Mouse (Mus musculus): ENCODE results near the gene Kif6. TPM values are rescaled to one million over a fixed set of nuclear protein-coding genes. Genes with fewer than 3 reads are reported as not detected.

Kif6 gene
- polyA plus RNA-seq, 1 experiment from 2014 or later = 1.6 TPM

DNA sequence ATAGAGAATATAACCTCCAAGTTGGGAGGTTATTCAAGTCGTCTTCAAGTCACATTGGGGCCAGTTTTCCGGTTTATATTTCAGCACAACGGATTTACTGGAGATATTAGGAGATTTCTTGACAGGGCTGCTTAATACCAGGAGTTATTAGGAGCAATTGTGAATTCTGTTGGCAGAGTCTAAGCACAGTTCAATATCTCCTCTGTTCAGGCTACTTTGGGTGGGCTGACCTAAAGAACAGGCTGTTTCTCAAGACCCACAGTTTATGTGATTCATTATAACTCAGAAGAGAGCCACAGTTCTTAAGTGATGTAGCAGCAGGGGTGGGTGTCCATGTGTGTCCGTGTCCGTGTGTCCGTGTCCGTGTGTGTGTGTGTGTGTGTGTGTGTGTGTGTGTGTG, 34.5 kb downstream of the Kif6 start:
- H3K36me3 ChIP-seq (ENCODE audit: control insufficient read depth, insufficient read depth, low read length) = no peaks in the 10 kb centered on the region
- no peak overlapping the region for H3K4me2 ChIP-seq
- DNase-seq (ENCODE audit: low spot score, missing footprints) (no peak), ATAC-seq (ENCODE audit: low FRiP score) (no peak)
- no peaks in the 10 kb centered on the region for H3K9me3 ChIP-seq (ENCODE audit: control insufficient read depth, low read length)
- no peak overlapping the region for H3K9ac ChIP-seq (ENCODE audit: low read length)
- H3K27me3 ChIP-seq (ENCODE audit: control insufficient read depth, insufficient read depth, low read length) = no peaks in the 10 kb centered on the region
- H3K27ac ChIP-seq (ENCODE audit: low read depth, low read length) = no peak overlapping the region
- 0 out of 2 replicates have a peak, but pooled peaks cover 3% of the 10 kb centered on the region for H3K4me1 ChIP-seq (ENCODE audit: control insufficient read depth, insufficient read depth, low read length)
- H3K4me3 ChIP-seq (ENCODE audit: low read depth, low read length) = no peak overlapping the region
- WGBS = 88% methylated on average over 7 of the region's 7 CpGs

DNA sequence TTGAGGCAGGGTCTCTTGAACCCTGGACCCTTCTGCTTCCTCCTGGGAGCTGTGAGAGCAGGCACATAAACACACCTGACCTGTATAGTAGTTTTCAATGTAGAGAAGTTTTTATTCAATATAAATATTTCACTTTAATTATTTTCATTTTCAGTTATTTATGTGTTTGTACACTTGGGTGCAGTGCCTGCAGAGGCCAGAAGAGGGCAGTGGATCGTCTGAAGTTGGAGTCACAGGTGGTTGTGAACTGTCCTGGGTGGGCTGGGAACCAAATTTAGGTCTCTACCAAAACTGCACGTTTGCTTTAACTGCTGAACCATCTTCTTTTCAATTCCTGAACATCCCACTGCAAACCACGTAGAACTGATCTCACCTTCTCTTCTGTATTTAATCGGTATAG, 35.4 kb downstream of the Kif6 start:
- WGBS = 86% methylated on average over 4 of the region's 4 CpGs
- Histone ChIP-seq H3K36me3 (ENCODE audit: control insufficient read depth, insufficient read depth, low read length) (no peaks in the 10 kb centered on the region), H3K27me3 (ENCODE audit: control insufficient read depth, insufficient read depth, low read length) (no peaks in the 10 kb centered on the region), H3K4me1 (ENCODE audit: control insufficient read depth, insufficient read depth, low read length) (0 out of 2 replicates have a peak, but pooled peaks cover 3% of the 10 kb centered on the region), H3K4me3 (ENCODE audit: low read depth, low read length) (no peak overlapping the region), H3K4me2 (no peak overlapping the region), H3K9me3 (ENCODE audit: control insufficient read depth, low read length) (no peaks in the 10 kb centered on the region), H3K27ac (ENCODE audit: low read depth, low read length) (no peak overlapping the region), H3K9ac (ENCODE audit: low read length) (no peak overlapping the region)
- ATAC-seq (ENCODE audit: low FRiP score) (no peak), DNase-seq (ENCODE audit: low spot score, missing footprints) (no peak)

DNA sequence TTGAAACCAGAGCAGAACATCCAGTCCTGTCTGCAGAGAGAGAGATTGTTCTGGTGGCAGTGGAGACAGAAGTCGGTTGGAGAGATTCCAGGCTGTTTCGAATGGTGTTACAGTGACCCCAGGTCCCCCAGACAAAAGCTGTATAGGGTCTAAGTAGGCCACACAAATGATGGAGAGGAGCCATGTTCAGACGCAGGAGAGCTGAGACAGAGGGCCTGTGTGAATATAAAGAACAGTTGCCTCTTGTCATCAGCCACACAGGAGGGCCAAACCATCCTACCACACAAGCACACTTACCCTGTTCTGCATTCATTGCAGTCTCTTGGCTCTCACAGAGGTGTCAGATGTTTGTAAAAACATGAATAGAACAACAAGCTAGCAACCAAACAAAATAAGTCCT, 37.4 kb downstream of the Kif6 start:
- no peaks in the 10 kb centered on the region for H3K36me3 ChIP-seq (ENCODE audit: control insufficient read depth, insufficient read depth, low read length)
- no peak overlapping the region for H3K4me2 ChIP-seq
- H3K9ac ChIP-seq (ENCODE audit: low read length) = no peak overlapping the region
- no peak overlapping the region for H3K4me3 ChIP-seq (ENCODE audit: low read depth, low read length)
- H3K27me3 ChIP-seq (ENCODE audit: control insufficient read depth, insufficient read depth, low read length) = no peaks in the 10 kb centered on the region
- no peaks in the 10 kb centered on the region for H3K9me3 ChIP-seq (ENCODE audit: control insufficient read depth, low read length)
- WGBS = 55% methylated on average over 3 of the region's 3 CpGs
- no peak overlapping the region for H3K27ac ChIP-seq (ENCODE audit: low read depth, low read length)
- DNase-seq (ENCODE audit: low spot score, missing footprints) (no peak), ATAC-seq (ENCODE audit: low FRiP score) (no peak)
- 0 out of 2 replicates have a peak, but pooled peaks cover 3% of the 10 kb centered on the region for H3K4me1 ChIP-seq (ENCODE audit: control insufficient read depth, insufficient read depth, low read length)

DNA sequence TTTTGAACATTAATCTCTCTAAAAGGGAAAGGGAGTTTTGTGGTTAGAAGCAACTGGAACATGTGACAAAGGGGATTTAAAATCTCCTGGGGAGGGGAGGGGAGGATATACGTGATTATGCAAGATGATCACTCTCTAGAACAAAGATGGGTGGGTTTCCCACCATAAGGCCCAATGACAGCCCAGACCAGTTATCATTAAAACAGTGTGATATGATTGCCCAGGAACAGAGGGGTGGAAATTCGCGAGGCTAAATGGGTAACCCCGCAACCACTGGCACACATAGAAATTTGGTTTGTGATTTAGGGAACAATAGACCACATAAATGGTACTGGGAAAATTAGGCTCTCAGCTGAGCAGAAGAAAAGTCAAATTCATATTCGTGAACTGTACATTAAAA, 37.9 kb downstream of the Kif6 start:
- Histone ChIP-seq H3K9me3 (ENCODE audit: control insufficient read depth, low read length) (no peaks in the 10 kb centered on the region), H3K27me3 (ENCODE audit: control insufficient read depth, insufficient read depth, low read length) (no peaks in the 10 kb centered on the region), H3K4me2 (no peak overlapping the region), H3K4me3 (ENCODE audit: low read depth, low read length) (no peak overlapping the region), H3K27ac (ENCODE audit: low read depth, low read length) (no peak overlapping the region), H3K4me1 (ENCODE audit: control insufficient read depth, insufficient read depth, low read length) (0 out of 2 replicates have a peak, but pooled peaks cover 3% of the 10 kb centered on the region), H3K9ac (ENCODE audit: low read length) (no peak overlapping the region), H3K36me3 (ENCODE audit: control insufficient read depth, insufficient read depth, low read length) (no peaks in the 10 kb centered on the region)
- ATAC-seq (ENCODE audit: low FRiP score) = no peak
- no peak for DNase-seq (ENCODE audit: low spot score, missing footprints)
- 66% methylated on average over 5 of the region's 5 CpGs for WGBS

DNA sequence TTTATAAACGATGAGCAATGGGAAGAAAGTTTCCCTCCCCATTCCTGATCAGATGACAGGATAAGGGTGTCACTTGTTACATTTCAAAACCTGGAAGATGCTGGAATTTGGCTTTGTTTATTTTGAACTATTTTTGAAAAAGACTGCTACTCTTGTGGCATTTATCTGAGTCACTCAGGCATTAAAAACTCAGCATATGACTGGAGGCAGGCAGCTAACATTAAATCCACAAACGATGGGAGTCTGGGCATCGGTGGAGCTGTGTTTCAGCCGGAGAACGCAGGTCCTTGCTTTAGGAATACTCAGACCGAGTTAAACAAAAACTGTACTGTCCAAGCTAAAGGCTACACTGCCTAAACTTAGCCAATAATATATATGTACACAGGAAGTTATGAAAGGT, 46.7 kb downstream of the Kif6 start:
- 82% methylated on average over 6 of the region's 6 CpGs for WGBS

DNA sequence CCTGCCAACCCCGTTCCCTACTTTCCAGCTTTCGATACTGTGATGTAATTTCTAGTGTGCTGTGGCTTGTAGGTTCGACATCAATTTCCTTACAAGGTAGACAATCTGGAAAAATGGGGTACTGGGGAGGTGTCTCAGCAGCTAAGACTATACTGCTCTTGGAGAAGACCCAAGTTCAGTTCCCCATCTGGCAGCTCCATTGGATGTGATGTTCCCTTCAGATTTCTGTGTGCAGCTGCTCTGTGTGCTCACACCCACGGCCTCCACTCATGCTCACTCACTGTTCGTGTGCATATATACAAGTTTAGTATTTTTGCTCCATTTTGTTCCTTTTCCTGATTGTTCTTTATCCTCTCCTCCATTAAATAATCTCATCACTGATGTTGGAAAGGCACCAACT, 51.8 kb downstream of the Kif6 start:
- no peak for ATAC-seq (ENCODE audit: low FRiP score)
- no peak overlapping the region for H3K4me3 ChIP-seq (ENCODE audit: low read depth, low read length)
- H3K27me3 ChIP-seq (ENCODE audit: control insufficient read depth, insufficient read depth, low read length) = no peaks in the 10 kb centered on the region
- 95% methylated on average over 5 of the region's 5 CpGs for whole genome bisulfite sequencing
- H3K9ac ChIP-seq (ENCODE audit: low read length) = no peak overlapping the region
- DNase-seq (ENCODE audit: low spot score, missing footprints) = no peak
- no peaks in the 10 kb centered on the region for H3K36me3 ChIP-seq (ENCODE audit: control insufficient read depth, insufficient read depth, low read length)
- H3K4me1 ChIP-seq (ENCODE audit: control insufficient read depth, insufficient read depth, low read length) = no peaks in the 10 kb centered on the region
- no peaks in the 10 kb centered on the region for H3K9me3 ChIP-seq (ENCODE audit: control insufficient read depth, low read length)
- H3K4me2 ChIP-seq = no peak overlapping the region
- no peak overlapping the region for H3K27ac ChIP-seq (ENCODE audit: low read depth, low read length)

More for the DNA sequence above, 46.7 kb downstream of the Kif6 start:
- ATAC-seq (ENCODE audit: low FRiP score) (no peak), DNase-seq (ENCODE audit: low spot score, missing footprints) (no peak)
- H3K9ac ChIP-seq (ENCODE audit: low read length) = no peak overlapping the region
- no peaks in the 10 kb centered on the region for H3K4me1 ChIP-seq (ENCODE audit: control insufficient read depth, insufficient read depth, low read length)
- no peak overlapping the region for H3K4me3 ChIP-seq (ENCODE audit: low read depth, low read length)
- no peaks in the 10 kb centered on the region for H3K9me3 ChIP-seq (ENCODE audit: control insufficient read depth, low read length)
- no peaks in the 10 kb centered on the region for H3K27me3 ChIP-seq (ENCODE audit: control insufficient read depth, insufficient read depth, low read length)
- H3K4me2 ChIP-seq = no peak overlapping the region
- no peaks in the 10 kb centered on the region for H3K36me3 ChIP-seq (ENCODE audit: control insufficient read depth, insufficient read depth, low read length)
- H3K27ac ChIP-seq (ENCODE audit: low read depth, low read length) = no peak overlapping the region

DNA sequence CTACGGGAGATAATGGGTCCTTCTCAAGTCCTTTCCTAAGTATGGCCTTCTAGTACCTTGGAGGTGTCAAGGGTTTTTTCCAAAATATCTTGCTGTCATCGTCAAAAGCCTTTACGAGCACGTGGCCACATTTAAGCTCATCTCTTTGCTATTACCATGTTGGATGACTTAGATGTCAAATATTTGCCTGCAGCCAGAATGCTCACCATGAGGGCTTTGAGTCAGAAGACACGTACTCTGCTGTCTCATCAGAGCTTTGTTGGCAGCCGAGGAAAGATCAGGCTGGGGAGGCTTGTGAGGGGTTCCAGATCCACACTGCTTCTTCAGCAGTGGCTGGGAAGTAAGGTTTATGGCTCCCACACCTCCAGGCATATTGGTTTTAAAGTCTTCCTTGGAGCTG, 53.4 kb downstream of the Kif6 start:
- H3K4me3 ChIP-seq (ENCODE audit: low read depth, low read length) = no peak overlapping the region
- no peak for DNase-seq (ENCODE audit: low spot score, missing footprints)
- WGBS = 87% methylated on average over 6 of the region's 6 CpGs
- H3K9ac ChIP-seq (ENCODE audit: low read length) = no peak overlapping the region
- no peak overlapping the region for H3K4me2 ChIP-seq
- no peak overlapping the region for H3K27ac ChIP-seq (ENCODE audit: low read depth, low read length)
- no peaks in the 10 kb centered on the region for H3K27me3 ChIP-seq (ENCODE audit: control insufficient read depth, insufficient read depth, low read length)
- no peaks in the 10 kb centered on the region for H3K9me3 ChIP-seq (ENCODE audit: control insufficient read depth, low read length)
- no peaks in the 10 kb centered on the region for H3K36me3 ChIP-seq (ENCODE audit: control insufficient read depth, insufficient read depth, low read length)
- ATAC-seq (ENCODE audit: low FRiP score) = no peak
- H3K4me1 ChIP-seq (ENCODE audit: control insufficient read depth, insufficient read depth, low read length) = no peaks in the 10 kb centered on the region

DNA sequence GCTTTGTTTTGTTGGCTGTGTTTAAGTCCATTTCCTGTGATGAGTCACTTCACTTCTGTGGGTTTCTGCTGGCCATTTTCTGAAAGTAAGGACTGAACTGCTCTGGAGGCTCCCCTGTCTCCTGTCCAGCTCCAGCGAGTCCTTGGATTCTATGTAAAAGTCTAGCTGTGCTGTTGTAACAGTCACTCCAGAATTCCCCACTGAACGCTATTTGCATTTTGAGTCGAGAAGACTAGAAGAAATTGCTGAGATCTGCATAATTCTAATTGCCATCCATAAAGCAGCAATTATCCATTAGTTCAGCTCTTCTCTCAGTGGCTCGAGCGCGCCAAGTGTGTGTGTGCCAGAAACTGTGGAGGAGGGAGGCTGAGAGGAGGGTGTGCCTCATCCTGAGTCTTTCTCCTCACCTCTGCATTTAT, 57.0 kb downstream of the Kif6 start:
- no peak overlapping the region for H3K27ac ChIP-seq (ENCODE audit: low read depth, low read length)
- H3K4me2 ChIP-seq = no peak overlapping the region
- no peak overlapping the region for H3K4me3 ChIP-seq (ENCODE audit: low read depth, low read length)
- 0 out of 2 replicates have a peak, but pooled peaks cover 2% of the 10 kb centered on the region for H3K9me3 ChIP-seq (ENCODE audit: control insufficient read depth, low read length)
- DNase-seq (ENCODE audit: low spot score, missing footprints) (no peak), ATAC-seq (ENCODE audit: low FRiP score) (no peak)
- 89% methylated on average over 6 of the region's 6 CpGs for WGBS
- no peak overlapping the region for H3K9ac ChIP-seq (ENCODE audit: low read length)
- no peaks in the 10 kb centered on the region for H3K36me3 ChIP-seq (ENCODE audit: control insufficient read depth, insufficient read depth, low read length)
- no peaks in the 10 kb centered on the region for H3K27me3 ChIP-seq (ENCODE audit: control insufficient read depth, insufficient read depth, low read length)
- no peaks in the 10 kb centered on the region for H3K4me1 ChIP-seq (ENCODE audit: control insufficient read depth, insufficient read depth, low read length)

DNA sequence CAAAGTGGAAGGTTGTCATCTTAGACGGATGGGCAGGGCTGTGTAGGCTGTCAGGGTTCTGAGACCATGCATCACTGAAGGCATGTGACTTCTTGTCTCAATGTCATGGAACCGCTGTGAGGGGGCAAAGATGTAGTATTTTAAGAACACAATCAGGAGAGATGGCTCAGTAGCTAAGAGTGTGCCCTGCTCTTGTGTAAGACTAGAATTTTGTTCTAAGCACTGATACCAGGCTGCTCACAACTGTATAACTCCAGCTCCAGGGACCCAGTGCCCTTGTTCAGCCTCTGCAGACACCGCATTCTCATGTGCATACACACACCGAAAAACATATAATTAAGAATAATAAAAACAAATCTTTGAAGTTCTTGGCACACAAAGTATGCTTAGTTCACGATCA, 57.5 kb downstream of the Kif6 start:
- Histone ChIP-seq H3K27me3 (ENCODE audit: control insufficient read depth, insufficient read depth, low read length) (no peaks in the 10 kb centered on the region), H3K36me3 (ENCODE audit: control insufficient read depth, insufficient read depth, low read length) (no peaks in the 10 kb centered on the region), H3K27ac (ENCODE audit: low read depth, low read length) (no peak overlapping the region), H3K9ac (ENCODE audit: low read length) (no peak overlapping the region), H3K9me3 (ENCODE audit: control insufficient read depth, low read length) (0 out of 2 replicates have a peak, but pooled peaks cover 2% of the 10 kb centered on the region), H3K4me3 (ENCODE audit: low read depth, low read length) (no peak overlapping the region), H3K4me1 (ENCODE audit: control insufficient read depth, insufficient read depth, low read length) (no peaks in the 10 kb centered on the region), H3K4me2 (no peak overlapping the region)
- 89% methylated on average over 5 of the region's 5 CpGs for WGBS
- DNase-seq (ENCODE audit: low spot score, missing footprints) (no peak), ATAC-seq (ENCODE audit: low FRiP score) (no peak)

DNA sequence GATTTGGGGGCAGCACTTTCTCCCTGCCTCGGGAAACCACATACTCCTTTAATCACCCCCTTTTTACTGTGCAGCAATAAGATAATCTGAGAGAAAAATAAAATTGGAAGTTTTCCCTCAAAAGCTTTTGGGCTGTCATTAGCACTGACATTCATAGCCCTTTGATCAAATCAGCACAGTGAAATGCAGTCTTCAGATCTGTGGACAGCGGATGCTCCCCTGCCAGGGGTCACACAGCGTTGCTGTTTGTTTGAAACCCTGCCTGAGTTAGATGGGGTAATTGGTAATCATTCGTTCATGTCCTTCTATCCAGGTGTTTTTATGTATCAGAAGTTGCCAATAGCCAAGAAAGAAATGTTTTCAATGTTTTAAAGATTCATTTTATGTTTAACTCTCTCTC, 60.7 kb downstream of the Kif6 start:
- H3K27me3 ChIP-seq (ENCODE audit: control insufficient read depth, insufficient read depth, low read length) = no peaks in the 10 kb centered on the region
- H3K36me3 ChIP-seq (ENCODE audit: control insufficient read depth, insufficient read depth, low read length) = no peaks in the 10 kb centered on the region
- no peak overlapping the region for H3K4me3 ChIP-seq (ENCODE audit: low read depth, low read length)
- DNase-seq (ENCODE audit: low spot score, missing footprints) = no peak
- no peak for ATAC-seq (ENCODE audit: low FRiP score)
- H3K9ac ChIP-seq (ENCODE audit: low read length) = no peak overlapping the region
- H3K4me1 ChIP-seq (ENCODE audit: control insufficient read depth, insufficient read depth, low read length) = no peaks in the 10 kb centered on the region
- H3K9me3 ChIP-seq (ENCODE audit: control insufficient read depth, low read length) = 0 out of 2 replicates have a peak, but pooled peaks cover 2% of the 10 kb centered on the region
- no peak overlapping the region for H3K27ac ChIP-seq (ENCODE audit: low read depth, low read length)
- WGBS = 76% methylated on average over 4 of the region's 4 CpGs
- H3K4me2 ChIP-seq = no peak overlapping the region
